Mouse (Mus musculus): ENCODE results near the gene Atrnl1. TPM values are rescaled to one million over a fixed set of nuclear protein-coding genes. Genes with fewer than 3 reads are reported as not detected.

Atrnl1 gene
- polyA plus RNA-seq, 1 experiment from 2014 or later: 8.1 TPM

DNA sequence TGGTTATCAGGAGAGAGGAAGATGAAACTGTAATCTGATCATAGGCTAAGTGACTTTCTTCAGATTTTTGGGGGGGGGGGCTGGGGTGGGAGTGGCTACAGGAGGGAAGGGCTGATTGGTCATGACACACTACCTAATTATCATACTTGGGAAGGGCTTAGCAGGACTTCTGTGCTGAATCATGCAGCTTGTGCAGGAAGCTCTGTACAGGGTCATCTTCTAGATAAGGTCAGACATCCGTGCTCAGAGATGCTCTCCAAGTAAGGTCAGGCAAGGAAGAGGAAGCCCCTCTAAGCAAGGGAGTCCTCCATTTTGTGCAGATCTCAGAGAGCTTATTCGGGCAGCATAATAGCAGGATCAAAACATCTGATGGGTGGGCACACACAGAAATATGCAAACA is 454.7 kb downstream of the Atrnl1 start:
- WGBS: 82% methylated on average over 2 of the region's 2 CpGs
- TF ChIP-seq CTCF (IDR thresholded peaks at IDR 0.05; ENCODE audit: low read depth): no peak
- Histone ChIP-seq H3K9me3 (replicated peaks; ENCODE audit: low read length) (no peaks in the 10 kb centered on the region), H3K4me2 (ENCODE audit: low read length) (no peak overlapping the region), H3K27me3 (ENCODE audit: insufficient read depth, low read length) (no peaks in the 10 kb centered on the region), H3K27ac (no peak overlapping the region), H3K4me3 (replicated peaks; ENCODE audit: low read depth, low read length) (no peak overlapping the region), H3K9ac (ENCODE audit: low read depth, low read length) (no peak overlapping the region), H3K36me3 (ENCODE audit: insufficient read depth, low read length) (no peaks in the 10 kb centered on the region), H3K4me1 (replicated peaks; ENCODE audit: insufficient read depth, low read length) (0 out of 2 replicates have a peak, but pooled peaks cover 6% of the 10 kb centered on the region)
- ATAC-seq (replicated peaks; ENCODE audit: low FRiP score, low read depth) (no peak), DNase-seq (ENCODE audit: low spot score) (no peak)

DNA sequence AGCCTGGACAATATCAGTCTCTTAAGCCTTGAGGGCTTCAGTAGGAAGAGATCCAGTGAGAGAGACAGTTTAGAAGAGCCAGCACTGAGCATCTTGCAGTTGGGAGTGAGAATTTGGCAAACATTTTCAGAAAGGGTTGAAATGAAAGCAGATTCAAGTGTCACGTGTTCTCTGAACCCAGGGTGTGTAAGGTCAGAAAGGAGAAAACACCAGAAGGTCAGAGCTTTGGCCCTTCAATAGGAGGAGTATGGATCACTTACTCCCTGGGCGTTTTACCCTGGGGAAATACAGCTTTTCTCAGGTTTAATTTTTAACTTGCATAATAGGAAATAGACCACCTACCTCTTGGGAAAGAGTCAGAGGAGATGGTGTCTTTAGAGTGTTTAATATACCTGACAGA is 457.3 kb downstream of the Atrnl1 start:
- no peak overlapping the region for H3K4me3 ChIP-seq (replicated peaks; ENCODE audit: low read depth, low read length)
- no peaks in the 10 kb centered on the region for H3K36me3 ChIP-seq (ENCODE audit: insufficient read depth, low read length)
- WGBS: 35% methylated on average over 2 of the region's 2 CpGs
- DNase-seq (ENCODE audit: low spot score) (no peak), ATAC-seq (replicated peaks; ENCODE audit: low FRiP score, low read depth) (no peak)
- H3K27ac ChIP-seq: no peak overlapping the region
- H3K9me3 ChIP-seq (replicated peaks; ENCODE audit: low read length): no peaks in the 10 kb centered on the region
- no peak for TF ChIP-seq CTCF (IDR thresholded peaks at IDR 0.05; ENCODE audit: low read depth)
- no peaks in the 10 kb centered on the region for H3K4me1 ChIP-seq (replicated peaks; ENCODE audit: insufficient read depth, low read length)
- no peak overlapping the region for H3K4me2 ChIP-seq (ENCODE audit: low read length)
- no peaks in the 10 kb centered on the region for H3K27me3 ChIP-seq (ENCODE audit: insufficient read depth, low read length)
- no peak overlapping the region for H3K9ac ChIP-seq (ENCODE audit: low read depth, low read length)

DNA sequence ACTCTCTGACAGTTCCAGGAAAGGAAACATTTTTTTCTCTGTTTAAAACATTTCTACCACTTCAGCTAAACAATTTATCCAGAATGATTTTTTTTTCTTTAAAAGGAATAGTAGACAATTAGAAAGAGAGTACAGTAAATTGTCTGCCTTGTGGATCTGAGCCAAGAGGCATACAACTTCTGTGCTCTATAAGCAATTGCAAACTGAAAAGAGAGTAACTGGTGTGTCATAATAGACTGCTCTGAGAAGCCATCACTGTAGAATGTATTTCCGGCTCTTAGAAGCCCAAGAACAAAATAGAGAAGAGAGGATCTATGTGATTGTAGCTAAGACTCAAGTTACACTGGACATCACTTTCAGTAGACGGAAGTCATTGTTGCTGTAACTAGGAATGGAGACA is 458.1 kb downstream of the Atrnl1 start:
- TF ChIP-seq CTCF (IDR thresholded peaks at IDR 0.05; ENCODE audit: low read depth): no peak
- Histone ChIP-seq H3K27ac (no peak overlapping the region), H3K27me3 (ENCODE audit: insufficient read depth, low read length) (no peaks in the 10 kb centered on the region), H3K9ac (ENCODE audit: low read depth, low read length) (no peak overlapping the region), H3K4me1 (replicated peaks; ENCODE audit: insufficient read depth, low read length) (no peaks in the 10 kb centered on the region), H3K36me3 (ENCODE audit: insufficient read depth, low read length) (no peaks in the 10 kb centered on the region), H3K4me3 (replicated peaks; ENCODE audit: low read depth, low read length) (no peak overlapping the region), H3K9me3 (replicated peaks; ENCODE audit: low read length) (no peaks in the 10 kb centered on the region), H3K4me2 (ENCODE audit: low read length) (no peak overlapping the region)
- ATAC-seq (replicated peaks; ENCODE audit: low FRiP score, low read depth): no peak
- WGBS: 75% methylated on average over 2 of the region's 2 CpGs
- DNase-seq (ENCODE audit: low spot score): peak; percentile 56

DNA sequence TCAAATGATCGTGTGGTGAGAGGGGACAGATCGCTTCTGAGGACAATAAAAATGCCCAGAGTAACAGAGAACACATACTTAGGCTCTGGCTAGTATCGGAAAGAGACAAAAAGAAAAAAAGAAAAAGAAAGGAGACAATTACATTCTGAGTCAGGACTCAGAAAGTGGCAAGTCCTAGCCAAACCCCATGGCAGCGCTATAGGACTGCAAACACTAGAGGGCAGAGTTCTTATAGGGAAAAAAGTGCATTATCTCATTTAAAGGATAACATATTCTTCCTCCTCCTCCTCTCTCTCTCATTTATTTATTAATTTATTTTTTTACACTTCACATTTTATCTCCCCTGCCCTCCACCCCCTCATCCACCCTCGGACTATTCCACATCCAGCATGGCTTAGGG is 461.6 kb downstream of the Atrnl1 start:
- no peak overlapping the region for H3K4me2 ChIP-seq (ENCODE audit: low read length)
- H3K27me3 ChIP-seq (ENCODE audit: insufficient read depth, low read length): no peaks in the 10 kb centered on the region
- ATAC-seq (replicated peaks; ENCODE audit: low FRiP score, low read depth) (no peak), DNase-seq (ENCODE audit: low spot score) (peak; percentile 56)
- no peak overlapping the region for H3K27ac ChIP-seq
- no peaks in the 10 kb centered on the region for H3K4me1 ChIP-seq (replicated peaks; ENCODE audit: insufficient read depth, low read length)
- no peak overlapping the region for H3K9ac ChIP-seq (ENCODE audit: low read depth, low read length)
- 40% methylated on average over 5 of the region's 5 CpGs for WGBS
- peak; percentile 68 for TF ChIP-seq CTCF (IDR thresholded peaks at IDR 0.05; ENCODE audit: low read depth)
- H3K4me3 ChIP-seq (replicated peaks; ENCODE audit: low read depth, low read length): no peak overlapping the region
- no peaks in the 10 kb centered on the region for H3K9me3 ChIP-seq (replicated peaks; ENCODE audit: low read length)
- no peaks in the 10 kb centered on the region for H3K36me3 ChIP-seq (ENCODE audit: insufficient read depth, low read length)

DNA sequence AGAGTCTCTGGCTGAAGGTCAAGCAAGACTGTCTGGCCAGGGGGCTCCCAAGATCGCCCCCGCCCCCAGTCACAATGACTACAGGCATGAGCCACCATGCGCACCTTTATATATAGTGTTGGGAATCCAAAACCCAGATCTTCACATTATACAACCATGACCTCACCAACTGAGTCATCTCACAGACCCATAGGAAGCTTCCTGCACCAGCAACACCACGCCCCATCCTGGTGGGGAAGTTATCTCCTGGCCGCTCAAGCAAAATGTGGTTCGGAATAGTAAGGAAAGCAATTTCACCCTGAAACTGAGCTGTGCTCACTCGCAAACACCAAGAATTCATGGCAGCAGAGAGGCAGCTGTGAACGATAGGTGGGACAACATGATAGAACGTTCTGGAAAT is 462.0 kb downstream of the Atrnl1 start:
- H3K4me3 ChIP-seq (replicated peaks; ENCODE audit: low read depth, low read length): no peak overlapping the region
- no peaks in the 10 kb centered on the region for H3K36me3 ChIP-seq (ENCODE audit: insufficient read depth, low read length)
- TF ChIP-seq CTCF (IDR thresholded peaks at IDR 0.05; ENCODE audit: low read depth): no peak
- DNase-seq (ENCODE audit: low spot score) (no peak), ATAC-seq (replicated peaks; ENCODE audit: low FRiP score, low read depth) (no peak)
- no peak overlapping the region for H3K9ac ChIP-seq (ENCODE audit: low read depth, low read length)
- no peaks in the 10 kb centered on the region for H3K4me1 ChIP-seq (replicated peaks; ENCODE audit: insufficient read depth, low read length)
- no peaks in the 10 kb centered on the region for H3K9me3 ChIP-seq (replicated peaks; ENCODE audit: low read length)
- H3K27me3 ChIP-seq (ENCODE audit: insufficient read depth, low read length): no peaks in the 10 kb centered on the region
- no peak overlapping the region for H3K4me2 ChIP-seq (ENCODE audit: low read length)
- no peak overlapping the region for H3K27ac ChIP-seq
- WGBS: 87% methylated on average over 9 of the region's 9 CpGs

DNA sequence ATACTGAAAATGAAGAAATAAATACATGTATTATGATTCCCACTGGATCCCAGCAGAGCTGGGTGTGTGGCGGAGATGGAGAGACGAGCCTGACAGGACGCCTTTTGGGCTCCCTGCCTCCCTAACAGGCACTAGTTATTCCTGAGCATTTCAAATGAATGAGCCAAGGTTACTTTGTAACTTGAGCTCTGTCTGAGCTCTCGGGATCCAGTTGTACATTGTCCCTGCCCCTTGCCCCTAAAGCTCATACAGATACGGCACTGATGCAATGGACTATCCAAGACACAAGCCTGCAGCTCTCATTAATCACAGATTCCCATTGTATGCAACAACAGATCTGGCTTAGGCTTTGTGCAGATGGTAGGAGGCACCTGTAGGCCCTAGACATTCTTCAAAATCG is 464.4 kb downstream of the Atrnl1 start:
- H3K27ac ChIP-seq: no peak overlapping the region
- no peaks in the 10 kb centered on the region for H3K27me3 ChIP-seq (ENCODE audit: insufficient read depth, low read length)
- H3K9me3 ChIP-seq (replicated peaks; ENCODE audit: low read length): no peaks in the 10 kb centered on the region
- no peaks in the 10 kb centered on the region for H3K4me1 ChIP-seq (replicated peaks; ENCODE audit: insufficient read depth, low read length)
- no peak for DNase-seq (ENCODE audit: low spot score)
- TF ChIP-seq CTCF (IDR thresholded peaks at IDR 0.05; ENCODE audit: low read depth): no peak
- H3K4me3 ChIP-seq (replicated peaks; ENCODE audit: low read depth, low read length): no peak overlapping the region
- ATAC-seq (replicated peaks; ENCODE audit: low FRiP score, low read depth): no peak
- no peak overlapping the region for H3K9ac ChIP-seq (ENCODE audit: low read depth, low read length)
- WGBS: 47% methylated on average over 6 of the region's 6 CpGs
- H3K4me2 ChIP-seq (ENCODE audit: low read length): no peak overlapping the region
- no peaks in the 10 kb centered on the region for H3K36me3 ChIP-seq (ENCODE audit: insufficient read depth, low read length)

DNA sequence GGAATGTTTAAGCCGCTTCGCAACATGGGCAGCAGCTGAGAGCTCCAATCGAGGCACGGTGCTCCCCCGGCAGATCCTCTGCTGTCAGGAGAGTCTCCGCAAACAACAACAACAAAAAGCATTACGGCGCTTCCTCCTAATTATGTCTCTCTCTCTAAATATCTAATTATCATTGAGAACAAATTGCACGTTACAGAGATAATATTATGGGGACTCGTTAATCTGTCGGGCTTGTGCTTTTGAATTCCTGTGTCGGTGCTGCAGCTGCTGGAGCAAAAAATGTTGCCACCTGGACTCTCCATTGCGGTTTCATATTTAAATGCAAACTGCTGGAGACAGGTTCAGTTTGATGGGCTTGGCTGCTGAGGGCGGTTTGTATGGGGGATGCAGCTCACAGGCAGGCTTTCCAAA is 466.1 kb downstream of the Atrnl1 start:
- TF ChIP-seq CTCF (IDR thresholded peaks at IDR 0.05; ENCODE audit: low read depth): no peak
- ATAC-seq (replicated peaks; ENCODE audit: low FRiP score, low read depth): no peak
- WGBS: 73% methylated on average over 14 of the region's 14 CpGs
- H3K36me3 ChIP-seq (ENCODE audit: insufficient read depth, low read length): no peaks in the 10 kb centered on the region
- no peak overlapping the region for H3K4me2 ChIP-seq (ENCODE audit: low read length)
- H3K9ac ChIP-seq (ENCODE audit: low read depth, low read length): no peak overlapping the region
- H3K4me3 ChIP-seq (replicated peaks; ENCODE audit: low read depth, low read length): no peak overlapping the region
- H3K27ac ChIP-seq: no peak overlapping the region
- H3K4me1 ChIP-seq (replicated peaks; ENCODE audit: insufficient read depth, low read length): no peaks in the 10 kb centered on the region
- no peaks in the 10 kb centered on the region for H3K27me3 ChIP-seq (ENCODE audit: insufficient read depth, low read length)
- no peaks in the 10 kb centered on the region for H3K9me3 ChIP-seq (replicated peaks; ENCODE audit: low read length)
- DNase-seq (ENCODE audit: low spot score): no peak
